Comparison of ENCODE assay signal across 40 mouse cellular contexts in the genomic region with DNA sequence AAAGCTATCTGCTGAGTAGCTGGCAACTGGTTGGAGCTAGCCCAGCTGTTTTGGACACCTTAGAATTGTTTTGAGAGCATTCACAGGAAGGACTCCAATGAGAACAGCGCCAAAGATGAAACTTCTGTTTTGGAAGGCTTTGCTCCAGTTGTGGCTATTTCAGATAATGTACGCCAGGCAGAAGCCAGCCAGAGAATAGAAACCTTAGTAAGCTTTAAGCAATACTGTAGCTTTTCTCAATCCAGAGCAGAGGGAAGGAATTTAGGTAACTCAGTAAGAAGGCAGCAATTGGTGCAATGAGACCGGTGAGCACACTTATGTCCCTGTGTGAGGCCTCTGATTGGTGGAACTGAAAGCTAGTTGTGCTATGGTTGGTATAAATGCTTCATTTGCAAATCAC. TPM values are rescaled to one million over a fixed set of nuclear protein-coding genes. Genes with fewer than 3 reads are reported as not detected.
"Had no signal": no experiment of that assay in that cellular context is flagged by ENCODE, and none has a peak within 500 bp of the region (broad histone marks: within the 10 kb centered on the region; RNA-seq: fewer than 3 reads in every experiment).

No protein-coding gene starts in this region.

- DNase-seq: gastrocnemius, adult 2 months; gastrocnemius, postnatal 10 days; gastrocnemius, postnatal 25 days; heart, postnatal 14 days; heart, postnatal 36 days; kidney, adult 11 months; kidney, adult 2 months; kidney, adult 9 months; kidney, postnatal 14 days; kidney, postnatal 36 days; layer of hippocampus, adult 9-11 months; layer of hippocampus, postnatal 36 days; liver, embryonic 13.5 days had no signal

- H3K36me3 ChIP-seq: heart, embryonic 10.5 days; heart, embryonic 13.5 days; heart, embryonic 15.5 days; hindbrain, embryonic 13.5 days; hindbrain, embryonic 15.5 days; kidney, embryonic 15.5 days; limb, embryonic 10.5 days; limb, embryonic 12.5 days; liver, embryonic 13.5 days had no signal

- H3K4me2 ChIP-seq: heart, embryonic 13.5 days; heart, embryonic 15.5 days; hindbrain, embryonic 13.5 days; hindbrain, embryonic 15.5 days; kidney, embryonic 15.5 days; limb, embryonic 12.5 days; liver, embryonic 13.5 days had no signal

- H3K9ac ChIP-seq: heart, embryonic 13.5 days; heart, embryonic 15.5 days; hindbrain, embryonic 13.5 days; hindbrain, embryonic 15.5 days; kidney, embryonic 15.5 days; limb, embryonic 12.5 days; liver, embryonic 13.5 days had no signal

- H3K27ac ChIP-seq: gastrocnemius, adult 2 months; heart, embryonic 10.5 days; heart, embryonic 13.5 days; heart, embryonic 15.5 days; hindbrain, embryonic 13.5 days; hindbrain, embryonic 15.5 days; hindbrain, postnatal 0 days; kidney, embryonic 15.5 days; kidney, postnatal 0 days; limb, embryonic 10.5 days; limb, embryonic 12.5 days; liver, embryonic 13.5 days had no signal

- H3K9me3 ChIP-seq: heart, embryonic 10.5 days; heart, embryonic 13.5 days; heart, embryonic 15.5 days; hindbrain, embryonic 13.5 days; hindbrain, embryonic 15.5 days; kidney, embryonic 15.5 days; limb, embryonic 10.5 days; limb, embryonic 12.5 days; liver, embryonic 13.5 days had no signal

- ATAC-seq: hindbrain, postnatal 0 days; intestine, embryonic 16.5 days had no signal

- H3K4me3 ChIP-seq: gastrocnemius, adult 2 months; heart, embryonic 10.5 days; heart, embryonic 13.5 days; heart, embryonic 15.5 days; hindbrain, embryonic 13.5 days; hindbrain, embryonic 15.5 days; kidney, embryonic 15.5 days; limb, embryonic 10.5 days; limb, embryonic 12.5 days; liver, embryonic 13.5 days had no signal

- H3K27me3 ChIP-seq: heart, embryonic 13.5 days; heart, embryonic 15.5 days; hindbrain, embryonic 13.5 days; hindbrain, embryonic 15.5 days; kidney, embryonic 15.5 days; limb, embryonic 12.5 days; liver, embryonic 13.5 days had no signal

- H3K4me1 ChIP-seq: limb, embryonic 12.5 days had no signal

RNA-seq across cellular contexts. Expression of gene Trim69, which starts 17.4 kb away (rescaled TPM):
- total RNA-seq: gastrocnemius, adult 2 months; gastrocnemius, postnatal 10 days; gastrocnemius, postnatal 25 days; gastrocnemius, postnatal 4 days; granulocyte monocyte progenitor cell, adult 5-6 weeks; heart, postnatal 14 days; hematopoietic stem cell, adult 5-6 weeks; hindbrain, postnatal 0 days; layer of hippocampus, adult 18-20 months; layer of hippocampus, adult 8-10 months; layer of hippocampus, postnatal 14 days; layer of hippocampus, postnatal 36 days; left cerebral cortex, adult 18-20 months; left cerebral cortex, postnatal 14 days; left cerebral cortex, postnatal 36 days had no signal
- polyA plus RNA-seq: heart, embryonic 13.5 days; heart, embryonic 15.5 days; heart, postnatal 0 days; hindbrain, embryonic 11.5 days; hindbrain, embryonic 13.5 days; hindbrain, embryonic 15.5 days; hindbrain, postnatal 0 days; intestine, embryonic 14.5 days; intestine, embryonic 16.5 days; kidney, adult 2 months; kidney, embryonic 15.5 days; kidney, postnatal 0 days; limb, embryonic 12.5 days; liver, embryonic 13.5 days had no signal

RNA-seq across cellular contexts. Expression of gene Patl2, which starts 42.9 kb away (rescaled TPM):
- total RNA-seq: gastrocnemius, adult 2 months; gastrocnemius, postnatal 10 days; gastrocnemius, postnatal 25 days; gastrocnemius, postnatal 4 days; granulocyte monocyte progenitor cell, adult 5-6 weeks; heart, adult 8-10 months; heart, postnatal 14 days; heart, postnatal 36 days; hematopoietic stem cell, adult 5-6 weeks; hindbrain, postnatal 0 days; layer of hippocampus, adult 18-20 months; left cerebral cortex, postnatal 36 days had no signal
- polyA plus RNA-seq: heart, embryonic 13.5 days; hindbrain, embryonic 13.5 days; hindbrain, embryonic 15.5 days; intestine, embryonic 14.5 days; kidney, adult 2 months; kidney, embryonic 15.5 days; limb, embryonic 10.5 days; limb, embryonic 12.5 days had no signal

RNA-seq across cellular contexts. Expression of gene Terb2, which starts 43.0 kb away (rescaled TPM):
- total RNA-seq: gastrocnemius, adult 2 months; gastrocnemius, postnatal 10 days; gastrocnemius, postnatal 25 days; gastrocnemius, postnatal 4 days; granulocyte monocyte progenitor cell, adult 5-6 weeks; heart, adult 8-10 months; heart, postnatal 14 days; heart, postnatal 36 days; hematopoietic stem cell, adult 5-6 weeks; hindbrain, postnatal 0 days; layer of hippocampus, adult 18-20 months; layer of hippocampus, adult 8-10 months; layer of hippocampus, postnatal 14 days; layer of hippocampus, postnatal 36 days; left cerebral cortex, adult 18-20 months; left cerebral cortex, postnatal 14 days; left cerebral cortex, postnatal 36 days had no signal
- polyA plus RNA-seq: frontal cortex, adult 2 months; heart, embryonic 10.5 days; heart, embryonic 13.5 days; heart, embryonic 15.5 days; heart, postnatal 0 days; hindbrain, embryonic 11.5 days; hindbrain, embryonic 13.5 days; hindbrain, postnatal 0 days; intestine, embryonic 14.5 days; intestine, embryonic 16.5 days; kidney, adult 2 months; kidney, embryonic 15.5 days; kidney, postnatal 0 days; large intestine, adult 2 months; limb, embryonic 10.5 days; limb, embryonic 12.5 days; limb, embryonic 14.5 days; liver, embryonic 13.5 days had no signal
